19 mouse cellular contexts compared by ENCODE assay signal in the genomic region with DNA sequence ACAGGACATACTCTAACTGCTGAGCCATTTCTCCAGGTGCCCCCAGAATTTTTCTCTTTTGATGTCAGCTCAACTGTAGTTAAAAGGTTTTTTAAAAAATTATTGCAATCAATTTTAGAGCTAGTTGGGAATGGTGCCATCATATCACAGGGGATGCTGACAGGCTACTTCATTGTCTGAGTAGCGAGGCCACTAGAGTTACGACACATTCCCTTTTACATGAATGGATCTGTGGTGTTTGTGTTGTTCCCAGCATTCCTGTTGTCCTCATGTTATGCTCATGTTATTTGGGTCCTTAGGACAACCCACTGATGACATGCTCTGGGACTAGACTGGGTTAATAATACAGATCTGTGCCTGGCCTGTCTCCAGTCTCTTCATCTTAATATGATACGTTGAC. TPM values are rescaled to one million over a fixed set of nuclear protein-coding genes. Genes with fewer than 3 reads are reported as not detected.
"Had no signal": no experiment of that assay in that cellular context is flagged by ENCODE, and none has a peak within 500 bp of the region (broad histone marks: within the 10 kb centered on the region; RNA-seq: fewer than 3 reads in every experiment).

No protein-coding gene starts in this region.

- H3K4me1 ChIP-seq: neural tube, embryonic 12.5 days; neural tube, embryonic 13.5 days; neural tube, embryonic 15.5 days had no signal

- H3K4me2 ChIP-seq: neural tube, embryonic 12.5 days; neural tube, embryonic 13.5 days; neural tube, embryonic 15.5 days; stomach, embryonic 15.5 days had no signal

- H3K9me3 ChIP-seq: neural tube, embryonic 12.5 days; neural tube, embryonic 13.5 days; neural tube, embryonic 15.5 days; stomach, embryonic 15.5 days had no signal

- H3K9ac ChIP-seq: neural tube, embryonic 12.5 days; neural tube, embryonic 13.5 days; neural tube, embryonic 15.5 days; stomach, embryonic 15.5 days had no signal

- H3K27ac ChIP-seq: neural tube, embryonic 12.5 days; neural tube, embryonic 13.5 days; neural tube, embryonic 15.5 days; stomach, embryonic 15.5 days; stomach, postnatal 0 days had no signal

- H3K4me3 ChIP-seq: neural tube, embryonic 12.5 days; neural tube, embryonic 13.5 days; neural tube, embryonic 15.5 days; stomach, embryonic 15.5 days had no signal

- DNase-seq: right cerebral cortex, adult 18-20 months; right cerebral cortex, postnatal 14 days; right cerebral cortex, postnatal 25 days; right cerebral cortex, postnatal 4 days; spleen, adult 18-20 months; thymus, adult 18-20 months; thymus, adult 2 months; thymus, postnatal 14 days; thymus, postnatal 25 days; thymus, postnatal 36 days; thymus, postnatal 4 days had no signal

- H3K27me3 ChIP-seq: neural tube, embryonic 12.5 days; neural tube, embryonic 13.5 days; neural tube, embryonic 15.5 days; stomach, embryonic 15.5 days had no signal

- H3K36me3 ChIP-seq: neural tube, embryonic 12.5 days; neural tube, embryonic 13.5 days; neural tube, embryonic 15.5 days; stomach, embryonic 15.5 days had no signal

RNA-seq across cellular contexts. Expression of a gene that starts 42.5 kb away (rescaled TPM):
- polyA plus RNA-seq: small intestine, adult 2 months; spleen, adult 2 months; urinary bladder, adult 2 months had no signal
